Mouse (Mus musculus) hindbrain, embryonic 10.5 days (tissue): ENCODE data around the gene Mt3. TPM values are rescaled to one million over a fixed set of nuclear protein-coding genes. Genes with fewer than 3 reads are reported as not detected.
"Not testable (repeated sequence)": the region's sequence is repeated elsewhere in the genome, so short reads cannot be mapped to it uniquely, and the experiment has no call there.

Experiments
- DNase-seq: peaks from one replicate; pipeline ENCODE4 v3.0.0-alpha.2; 2017; ENCODE audit warnings: low spot score
- H3K27ac ChIP-seq: fragments of 300-500 bp; sonication (generic); 2 replicates; pipeline ENCODE4 v1.5.1; 2016; ENCODE audit warnings: mild to moderate bottlenecking, moderate library complexity
- H3K27me3 ChIP-seq: fragments of 300-500 bp; sonication (generic); 2 replicates; pipeline ENCODE4 v1.6.1; 2016; ENCODE audit warnings: mild to moderate bottlenecking; ENCODE audit not compliant: poor library complexity, insufficient read depth, severe bottlenecking
- H3K36me3 ChIP-seq: fragments of 300-500 bp; sonication (generic); 2 replicates; pipeline ENCODE4 v1.6.1; 2016; ENCODE audit warnings: mild to moderate bottlenecking, moderate library complexity
- H3K4me1 ChIP-seq: fragments of 300-500 bp; sonication (generic); replicated peaks from 2 replicates; pipeline ENCODE4 v1.6.1; 2016; ENCODE audit warnings: mild to moderate bottlenecking
- H3K4me3 ChIP-seq: fragments of 300-500 bp; sonication (generic); 2 replicates; pipeline ENCODE4 v1.5.1; 2016; ENCODE audit warnings: mild to moderate bottlenecking, moderate library complexity
- H3K9me3 ChIP-seq: fragments of 300-500 bp; sonication (generic); 2 replicates; pipeline ENCODE4 v1.6.1; 2016; ENCODE audit warnings: mild to moderate bottlenecking, moderate library complexity
- WGBS: fragments of 180-500 bp; shearing (Covaris S2); methylation state at CpG from one replicate; pipeline ENCODE4 v1.1.7; 2016; 5-methylcytosine and 5-hydroxymethylcytosine counted together
- polyA plus RNA-seq: library from polyadenylated mRNA; unstranded; fragments of >200 nt; fragmentation: Nextera tagmentation; extraction: Ambion mirVana; gene quantifications from 2 replicates; pipeline ENCODE4 v1.2.1, GENCODE M21; 2016

Gene Mt3
- polyA plus RNA-seq, 1 experiment from 2014 or later = 13.2 TPM

DNA sequence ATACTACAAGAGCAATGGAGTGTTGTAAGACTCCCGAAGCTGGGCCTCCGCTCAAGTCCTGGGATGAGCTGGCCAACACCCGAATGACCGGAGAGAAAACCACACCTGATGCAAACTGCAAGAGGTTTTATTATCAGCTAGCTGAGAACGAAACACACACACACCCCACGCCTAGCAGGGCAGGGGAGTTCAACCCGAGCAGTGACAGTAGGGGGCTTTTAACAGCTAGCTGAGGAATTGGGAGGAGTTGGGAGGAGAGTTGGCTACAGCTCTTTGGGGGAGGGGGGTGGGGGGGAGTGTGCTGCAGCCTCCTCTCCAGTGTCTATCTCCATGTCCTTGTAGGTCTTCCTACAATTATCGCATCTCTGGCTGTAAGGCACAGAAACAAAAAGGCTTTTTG lies 13.4 kb downstream of the Mt3 start:
- not testable (repeated sequence) for H3K27ac ChIP-seq, H3K4me3 ChIP-seq, DNase-seq, H3K9me3 ChIP-seq, H3K36me3 ChIP-seq, H3K4me1 ChIP-seq
- peaks cover 40% of the 10 kb centered on the region for H3K27me3 ChIP-seq
- WGBS = 76% methylated on average over 8 of the region's 8 CpGs

DNA sequence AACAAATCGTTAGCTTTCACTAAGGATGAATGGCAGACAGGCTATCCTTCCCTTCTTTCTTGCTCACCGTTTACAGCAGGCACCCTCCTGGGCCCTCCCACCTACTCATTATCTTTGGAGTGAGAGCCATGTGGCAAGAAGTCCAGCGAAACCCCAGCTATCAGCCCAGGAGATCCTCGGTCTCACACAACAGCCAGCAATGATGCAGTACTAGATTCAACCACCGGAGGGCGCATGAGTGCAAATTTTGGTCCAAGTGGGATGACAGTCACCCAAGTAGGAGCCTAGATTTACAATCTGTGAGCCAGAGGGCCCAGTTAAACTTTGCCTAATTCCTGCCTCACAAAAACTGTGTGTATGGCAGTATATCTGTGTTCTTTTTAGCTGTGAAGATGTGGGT lies 14.8 kb downstream of the Mt3 start:
- DNase-seq = peak; percentile 90
- WGBS = 5% methylated on average over 6 of the region's 6 CpGs
- Histone ChIP-seq H3K4me1 (peaks cover 10% of the 10 kb centered on the region), H3K9me3 (no peaks in the 10 kb centered on the region), H3K4me3 (no peak overlapping the region), H3K27me3 (peaks cover 55% of the 10 kb centered on the region), H3K36me3 (no peaks in the 10 kb centered on the region), H3K27ac (no peak overlapping the region)

DNA sequence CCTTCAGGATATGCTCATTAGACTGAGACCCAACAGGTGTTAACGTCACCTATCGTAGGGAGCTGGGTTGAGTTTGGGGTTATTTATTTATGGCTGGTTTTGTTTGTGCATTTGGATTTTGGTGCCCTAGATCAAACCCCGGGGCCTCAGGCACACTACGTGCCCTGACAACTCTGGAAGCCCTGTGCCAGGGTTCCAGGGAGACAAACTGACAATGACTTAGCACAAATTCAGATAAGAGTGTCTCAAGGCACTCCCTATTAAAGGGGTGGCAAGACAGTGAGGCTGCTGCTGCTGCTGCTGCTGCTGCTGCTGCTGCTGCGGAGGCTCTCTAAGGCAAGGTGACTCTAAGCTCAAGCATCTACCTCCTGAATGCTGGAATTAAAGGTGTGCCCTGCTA lies 17.1 kb downstream of the Mt3 start:
- H3K4me3 ChIP-seq = no peak overlapping the region
- no peaks in the 10 kb centered on the region for H3K36me3 ChIP-seq
- WGBS = 86% methylated on average over 5 of the region's 5 CpGs
- no peak overlapping the region for H3K27ac ChIP-seq
- peaks cover 24% of the 10 kb centered on the region for H3K4me1 ChIP-seq
- peaks cover 73% of the 10 kb centered on the region for H3K27me3 ChIP-seq
- no peaks in the 10 kb centered on the region for H3K9me3 ChIP-seq
- no peak for DNase-seq

DNA sequence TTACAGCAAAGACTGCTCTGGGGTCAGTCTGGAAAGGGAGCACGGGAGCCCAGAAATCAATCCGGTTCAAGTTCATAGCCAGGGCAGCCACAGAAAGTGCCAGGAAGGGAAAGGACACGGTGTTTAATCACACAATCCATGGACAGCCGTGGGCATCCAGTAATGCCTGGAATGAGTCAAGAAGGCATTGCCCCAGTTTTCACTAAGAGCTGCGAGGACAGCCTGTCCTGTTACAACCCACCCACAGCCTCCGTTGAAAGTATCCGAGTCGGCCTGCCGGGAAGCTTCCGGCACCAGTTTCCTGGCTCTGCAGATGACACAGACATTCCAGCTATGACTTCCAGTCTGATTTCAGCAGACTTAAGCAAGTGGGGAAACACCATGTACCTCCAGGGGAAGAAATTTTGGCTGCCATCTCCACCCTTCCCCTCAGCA lies 18.9 kb downstream of the Mt3 start:
- no peak for DNase-seq
- Histone ChIP-seq H3K27ac (no peak overlapping the region), H3K9me3 (no peaks in the 10 kb centered on the region), H3K4me1 (peaks cover 24% of the 10 kb centered on the region), H3K4me3 (peak overlapping the region; percentile 58), H3K27me3 (peaks cover 89% of the 10 kb centered on the region), H3K36me3 (no peaks in the 10 kb centered on the region)
- 45% methylated on average over 10 of the region's 10 CpGs for WGBS

DNA sequence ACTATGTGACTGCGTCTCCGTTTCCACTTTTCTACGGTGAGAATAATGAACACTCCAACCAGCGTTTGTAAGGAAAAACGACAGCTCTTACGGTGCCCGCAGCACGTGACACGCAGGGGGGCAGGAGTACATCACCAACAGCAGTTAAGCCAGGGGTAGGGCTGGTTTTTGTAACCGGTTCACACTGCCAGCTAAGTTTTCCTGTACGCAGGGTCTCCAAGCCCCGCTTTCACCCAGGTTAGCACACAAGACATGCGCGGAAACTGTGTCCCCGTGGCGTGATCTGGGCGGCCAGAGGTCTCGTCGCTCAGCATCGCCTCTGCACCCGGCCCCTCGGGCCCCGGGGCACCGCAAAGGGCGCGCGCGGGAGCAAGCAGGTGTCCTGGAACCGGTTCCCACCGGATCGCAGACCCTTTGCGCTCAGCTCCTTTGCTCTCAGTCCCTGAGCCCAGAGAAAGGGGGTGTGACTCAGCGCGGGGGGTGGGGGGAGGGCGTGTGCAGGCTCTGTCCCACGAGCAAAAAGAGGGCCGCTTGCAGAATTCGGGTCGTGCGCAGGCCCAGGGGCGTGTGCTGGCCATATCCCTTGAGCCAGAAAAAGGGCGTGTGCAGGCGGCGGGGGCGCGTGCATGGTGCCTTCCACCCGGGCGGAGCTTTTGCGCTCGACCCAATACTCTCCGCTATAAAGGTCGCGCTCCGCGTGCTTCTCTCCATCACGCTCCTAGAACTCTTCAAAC lies 19.8 kb downstream of the Mt3 start, which contains the start of gene Mt2:
Gene Mt2 (plus strand): TSS at position 590 of the 734 bp plus-strand sequence.
- Histone ChIP-seq H3K4me3 (peak within 1 kb of the TSS; percentile 58), H3K4me1 (peaks cover 24% of the 10 kb centered on the region), H3K36me3 (no peaks in the 10 kb centered on the region), H3K9me3 (no peaks in the 10 kb centered on the region), H3K27me3 (peaks cover 93% of the 10 kb centered on the region), H3K27ac (peak within 1 kb of the TSS; percentile 74)
- WGBS = under 1% methylated on average over 56 of the region's 56 CpGs
- no peak for DNase-seq

DNA sequence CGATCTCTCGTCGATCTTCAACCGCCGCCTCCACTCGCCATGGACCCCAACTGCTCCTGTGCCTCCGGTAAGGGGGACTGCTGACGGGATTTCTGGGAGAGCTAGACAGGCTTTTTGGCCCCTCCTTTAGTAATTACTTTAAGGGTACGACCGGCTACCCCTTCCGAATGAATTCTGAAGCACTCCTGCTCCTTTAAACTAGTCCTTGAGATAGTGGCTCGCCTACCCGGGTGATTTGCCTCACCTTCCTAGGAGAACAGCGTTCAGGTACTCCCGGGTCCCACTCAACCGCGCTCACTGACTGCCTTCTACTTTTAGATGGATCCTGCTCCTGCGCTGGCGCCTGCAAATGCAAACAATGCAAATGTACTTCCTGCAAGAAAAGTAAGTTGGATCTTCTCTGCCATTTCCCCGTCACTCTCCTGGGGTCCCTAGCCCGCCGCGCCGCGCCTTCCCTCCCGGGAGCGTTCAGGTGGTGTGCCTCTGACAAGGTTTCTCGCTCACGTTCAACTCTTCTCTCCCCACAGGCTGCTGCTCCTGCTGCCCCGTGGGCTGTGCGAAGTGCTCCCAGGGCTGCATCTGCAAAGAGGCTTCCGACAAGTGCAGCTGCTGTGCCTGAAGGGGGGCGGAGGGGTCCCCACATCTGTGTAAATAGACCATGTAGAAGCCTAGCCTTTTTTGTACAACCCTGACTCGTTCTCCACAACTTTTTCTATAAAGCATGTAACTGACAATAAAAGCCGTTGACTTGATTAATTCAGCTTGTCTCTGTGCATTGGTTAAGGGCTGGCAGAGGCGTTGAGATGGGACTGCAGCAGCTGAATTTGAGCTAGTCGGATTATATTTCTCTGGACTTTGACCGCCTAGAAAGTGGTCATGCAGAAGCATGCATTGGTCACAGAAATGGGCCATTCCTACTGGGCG lies 20.7 kb downstream of the Mt3 start:
- Histone ChIP-seq H3K36me3 (no peaks in the 10 kb centered on the region), H3K4me1 (peaks cover 24% of the 10 kb centered on the region), H3K4me3 (peak overlapping the region; percentile 58), H3K27ac (peak overlapping the region; percentile 74), H3K27me3 (peaks cover 96% of the 10 kb centered on the region), H3K9me3 (no peaks in the 10 kb centered on the region)
- WGBS = 2% methylated on average over 39 of the region's 39 CpGs
- peak; percentile 62 for DNase-seq

DNA sequence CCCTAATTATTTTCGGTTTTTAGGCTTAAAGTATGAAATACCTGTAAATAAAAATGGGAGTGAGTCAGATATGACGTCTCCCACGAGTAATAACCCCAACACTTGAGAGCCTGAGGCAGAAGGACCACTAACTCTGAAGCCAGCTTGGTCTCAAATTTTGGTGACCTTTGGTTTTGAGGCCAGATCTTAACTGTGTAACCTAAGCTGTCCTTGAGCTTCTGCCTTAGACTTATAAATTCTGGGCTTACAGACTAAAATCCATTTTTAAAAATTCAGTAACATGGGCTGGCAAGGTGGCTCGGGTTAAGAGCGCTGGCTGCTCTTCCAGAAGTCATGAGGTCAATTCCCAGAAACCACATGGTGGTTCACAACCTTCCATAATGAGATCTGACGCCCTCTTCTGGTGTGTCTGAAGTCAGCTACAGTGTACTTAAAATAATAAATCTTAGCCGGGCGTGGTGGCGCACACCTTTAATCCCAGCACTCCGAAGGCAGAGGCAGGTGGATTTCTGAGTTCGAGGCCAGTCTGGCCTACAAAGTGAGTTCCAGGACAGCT lies 21.5 kb downstream of the Mt3 start:
- DNase-seq = no peak
- peaks cover 29% of the 10 kb centered on the region for H3K4me1 ChIP-seq
- peaks cover 99% of the 10 kb centered on the region for H3K27me3 ChIP-seq
- no peaks in the 10 kb centered on the region for H3K36me3 ChIP-seq
- H3K9me3 ChIP-seq = no peaks in the 10 kb centered on the region
- H3K4me3 ChIP-seq = peak overlapping the region; percentile 58
- WGBS = 47% methylated on average over 11 of the region's 11 CpGs
- H3K27ac ChIP-seq = no peak overlapping the region

DNA sequence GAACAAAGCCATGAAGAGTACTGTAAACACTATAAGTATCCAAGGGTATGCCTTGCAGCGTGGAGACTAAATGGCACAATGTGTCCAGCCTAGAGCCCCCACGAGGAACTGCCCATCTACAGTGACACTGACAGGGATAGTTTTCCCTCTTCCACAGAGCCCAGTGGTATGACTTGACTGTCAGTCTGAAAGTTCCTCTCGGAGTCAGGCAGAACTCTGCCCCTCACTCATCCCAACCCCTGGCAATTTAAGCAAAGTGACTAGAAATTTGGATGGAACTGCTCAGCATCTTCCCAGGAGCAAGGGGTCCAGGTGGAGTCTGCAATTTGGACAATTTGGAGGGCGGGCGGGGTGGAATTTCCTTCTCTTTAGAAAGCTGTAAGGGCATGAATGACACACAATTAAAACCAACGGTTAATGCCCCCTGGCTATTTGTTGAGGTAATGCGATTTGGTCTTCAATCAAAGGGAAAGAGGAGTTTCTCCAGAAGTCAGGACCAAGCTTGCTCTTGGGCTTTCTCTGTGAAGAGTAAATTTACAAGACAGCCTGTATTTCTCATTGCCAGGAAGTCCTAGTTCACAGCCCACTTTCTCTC lies 22.3 kb downstream of the Mt3 start:
- Histone ChIP-seq H3K27ac (no peak overlapping the region), H3K4me1 (peaks cover 36% of the 10 kb centered on the region), H3K27me3 (peaks cover 100% of the 10 kb centered on the region), H3K4me3 (no peak overlapping the region), H3K36me3 (no peaks in the 10 kb centered on the region), H3K9me3 (no peaks in the 10 kb centered on the region)
- 30% methylated on average over 7 of the region's 7 CpGs for WGBS
- no peak for DNase-seq

DNA sequence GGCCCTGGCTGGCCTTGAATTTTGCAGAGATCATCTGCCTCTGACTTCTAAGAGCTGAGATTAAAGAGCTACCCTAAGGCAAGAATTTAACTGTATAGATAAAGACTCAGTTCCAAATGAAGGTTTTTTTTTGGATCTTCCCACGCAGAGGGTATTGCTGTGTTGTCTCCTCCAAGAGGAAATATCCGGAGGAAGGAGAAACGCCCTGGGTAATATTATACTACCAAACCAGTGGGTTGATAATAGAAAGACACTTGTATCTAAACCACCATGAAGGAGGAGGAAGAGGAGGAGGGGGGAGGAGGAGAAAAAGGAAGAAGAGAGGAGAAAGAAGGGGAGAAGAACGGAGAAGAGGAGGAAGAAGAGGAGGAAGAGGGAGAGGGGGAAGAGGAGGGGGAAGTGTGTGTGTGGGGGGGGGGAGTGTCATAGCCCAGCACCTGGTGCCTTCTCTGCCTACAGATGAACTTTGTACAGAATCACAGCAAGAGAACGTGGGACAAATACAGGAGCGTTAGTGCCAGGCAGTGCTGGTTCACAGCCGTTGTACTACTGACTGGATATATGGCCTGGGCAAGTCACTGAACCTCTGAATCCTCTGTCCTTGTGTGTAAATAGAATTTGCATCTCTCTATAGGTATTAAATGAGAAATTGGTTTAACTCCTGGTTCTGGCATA lies 25.4 kb downstream of the Mt3 start:
- DNase-seq = no peak

DNA sequence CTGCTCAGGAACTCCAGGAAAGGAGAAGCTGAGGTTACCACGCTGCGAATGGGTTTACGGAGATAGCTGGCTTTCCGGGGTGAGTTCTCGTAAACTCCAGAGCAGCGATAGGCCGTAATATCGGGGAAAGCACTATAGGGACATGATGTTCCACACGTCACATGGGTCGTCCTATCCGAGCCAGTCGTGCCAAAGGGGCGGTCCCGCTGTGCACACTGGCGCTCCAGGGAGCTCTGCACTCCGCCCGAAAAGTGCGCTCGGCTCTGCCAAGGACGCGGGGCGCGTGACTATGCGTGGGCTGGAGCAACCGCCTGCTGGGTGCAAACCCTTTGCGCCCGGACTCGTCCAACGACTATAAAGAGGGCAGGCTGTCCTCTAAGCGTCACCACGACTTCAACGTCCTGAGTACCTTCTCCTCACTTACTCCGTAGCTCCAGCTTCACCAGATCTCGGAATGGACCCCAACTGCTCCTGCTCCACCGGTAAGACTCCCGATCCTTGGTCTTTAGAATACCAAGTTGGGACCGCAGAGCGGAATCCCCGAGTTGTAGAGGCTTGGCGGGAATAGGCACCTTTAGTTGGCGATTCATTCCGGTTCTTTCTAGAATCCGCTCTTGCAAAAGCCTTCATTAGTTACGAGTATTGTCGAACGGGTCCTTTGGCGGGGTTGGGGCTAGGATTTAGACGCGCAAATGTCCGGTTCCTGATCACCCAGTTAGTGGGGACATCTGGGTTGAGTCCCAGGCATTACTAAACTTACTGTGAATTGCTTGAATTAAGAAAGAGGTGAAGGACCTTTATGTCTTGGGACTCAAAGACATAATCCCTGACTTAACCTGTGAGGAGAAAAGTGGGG lies 26.7 kb downstream of the Mt3 start, which contains the start of gene Mt1:
Gene Mt1 (plus strand): TSS at position 226 of the 856 bp plus-strand sequence.
- H3K9me3 ChIP-seq = no peaks in the 10 kb centered on the region
- under 1% methylated on average over 50 of the region's 50 CpGs for WGBS

More for the DNA sequence above, 25.4 kb downstream of the Mt3 start:
- WGBS = 61% methylated on average over 7 of the region's 7 CpGs
- H3K4me1 ChIP-seq = peaks cover 29% of the 10 kb centered on the region
- H3K27me3 ChIP-seq = peaks cover 100% of the 10 kb centered on the region
- no peak overlapping the region for H3K4me3 ChIP-seq
- no peak overlapping the region for H3K27ac ChIP-seq
- H3K9me3 ChIP-seq = no peaks in the 10 kb centered on the region
- H3K36me3 ChIP-seq = no peaks in the 10 kb centered on the region

DNA sequence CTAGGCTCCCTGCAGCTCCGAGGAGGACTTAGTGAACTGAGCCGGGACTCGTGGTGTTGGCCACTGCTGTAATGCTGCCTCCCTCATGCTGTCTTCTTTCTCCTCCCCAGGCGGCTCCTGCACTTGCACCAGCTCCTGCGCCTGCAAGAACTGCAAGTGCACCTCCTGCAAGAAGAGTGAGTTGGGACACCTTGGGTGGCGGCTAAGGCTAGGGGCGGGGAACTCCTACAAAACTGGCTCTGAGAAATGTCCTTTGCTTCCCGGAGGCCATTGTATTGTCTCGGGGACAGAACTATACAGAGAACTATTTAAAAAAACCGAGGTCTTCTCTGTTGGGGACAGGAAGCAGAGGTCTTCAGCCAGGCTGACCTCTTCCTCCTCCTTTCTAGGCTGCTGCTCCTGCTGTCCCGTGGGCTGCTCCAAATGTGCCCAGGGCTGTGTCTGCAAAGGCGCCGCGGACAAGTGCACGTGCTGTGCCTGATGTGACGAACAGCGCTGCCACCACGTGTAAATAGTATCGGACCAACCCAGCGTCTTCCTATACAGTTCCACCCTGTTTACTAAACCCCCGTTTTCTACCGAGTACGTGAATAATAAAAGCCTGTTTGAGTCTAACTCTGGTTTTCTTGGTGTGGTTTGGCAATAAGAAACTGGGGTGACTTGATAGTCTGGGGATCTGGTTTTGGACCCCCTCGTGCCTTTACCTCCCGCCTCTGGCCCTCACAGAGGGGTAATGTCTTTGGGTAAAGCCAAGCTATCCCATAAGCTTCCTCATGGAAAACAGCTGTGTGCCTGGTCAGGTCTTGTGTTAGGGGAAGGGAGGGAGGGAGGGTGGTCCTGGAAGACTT lies 27.5 kb downstream of the Mt3 start:
- H3K4me3 ChIP-seq = peak overlapping the region; percentile 58
- no peaks in the 10 kb centered on the region for H3K9me3 ChIP-seq
- 5% methylated on average over 25 of the region's 25 CpGs for WGBS
- DNase-seq = peak; percentile 56
- H3K27ac ChIP-seq = peak overlapping the region; percentile 69
- H3K36me3 ChIP-seq = no peaks in the 10 kb centered on the region
- H3K4me1 ChIP-seq = peaks cover 36% of the 10 kb centered on the region
- peaks cover 100% of the 10 kb centered on the region for H3K27me3 ChIP-seq

More for the DNA sequence above, 26.7 kb downstream of the Mt3 start, which contains the start of gene Mt1:
- H3K27ac ChIP-seq = peak within 1 kb of the TSS; percentile 69
- H3K27me3 ChIP-seq = peaks cover 100% of the 10 kb centered on the region
- peak; percentile 73 for DNase-seq
- H3K4me1 ChIP-seq = peaks cover 34% of the 10 kb centered on the region
- peak within 1 kb of the TSS; percentile 58 for H3K4me3 ChIP-seq
- H3K36me3 ChIP-seq = no peaks in the 10 kb centered on the region
